Mouse (Mus musculus): Measurements from ENCODE around the gene Rita1.

Rita1 gene

GRCm38 (mm10) chr5:120627515-120628300 is 15.3 kb upstream of the Rita1 start:
- DNase-seq (ENCODE audit: low spot score in 2 of 2), result no peak

GRCm38 (mm10) chr5:120626399-120626798 is 14.0 kb upstream of the Rita1 start:
- DNase-seq (ENCODE audit: low spot score in 2 of 2), result no peak

GRCm38 (mm10) chr5:120624427-120624826 is 12.0 kb upstream of the Rita1 start:
- no peak for DNase-seq (ENCODE audit: low spot score in 2 of 2)

- DNase-seq (ENCODE audit: low spot score in 2 of 2), result no peak
Measured at GRCm38 (mm10) chr5:120622198-120622851, 9.9 kb upstream of the Rita1 start.

- DNase-seq (ENCODE audit: low spot score in 2 of 2), result no peak
Measured at GRCm38 (mm10) chr5:120621846-120622197, 9.4 kb upstream of the Rita1 start.

GRCm38 (mm10) chr5:120621078-120621765 is 8.8 kb upstream of the Rita1 start:
- no peak for DNase-seq (ENCODE audit: low spot score in 2 of 2)

- peak; percentile 57 to 66 for DNase-seq (ENCODE audit: low spot score in 2 of 2)
Measured at GRCm38 (mm10) chr5:120620375-120621077, 8.1 kb upstream of the Rita1 start.

DNA sequence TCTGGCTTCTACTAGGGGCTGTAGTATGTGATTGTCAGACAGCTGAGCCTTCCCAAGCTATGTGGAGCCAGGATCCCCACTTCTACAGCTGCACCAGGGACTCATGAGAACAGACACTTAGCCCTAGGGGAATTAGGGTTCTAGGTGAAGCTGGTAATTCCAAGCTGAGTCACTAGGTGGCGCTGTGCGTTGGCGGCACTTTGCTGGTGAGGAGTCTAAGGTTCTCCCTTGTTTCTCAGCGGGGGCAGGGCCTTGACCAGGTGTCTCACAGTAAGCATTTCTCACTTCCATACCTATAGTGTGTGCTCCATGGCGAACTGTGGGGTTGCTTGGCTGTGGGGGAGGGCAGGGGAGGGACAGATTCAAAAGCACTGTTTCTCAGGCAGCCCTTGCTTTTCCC is 6.8 kb upstream of the Rita1 start:
- no peak for DNase-seq (ENCODE audit: low spot score in 2 of 2)

GRCm38 (mm10) chr5:120618778-120619177 is 6.4 kb upstream of the Rita1 start:
- no peak for DNase-seq (ENCODE audit: low spot score in 2 of 2)

GRCm38 (mm10) chr5:120615903-120616302 is 3.5 kb upstream of the Rita1 start:
- DNase-seq (ENCODE audit: low spot score in 2 of 2), result no peak

DNA sequence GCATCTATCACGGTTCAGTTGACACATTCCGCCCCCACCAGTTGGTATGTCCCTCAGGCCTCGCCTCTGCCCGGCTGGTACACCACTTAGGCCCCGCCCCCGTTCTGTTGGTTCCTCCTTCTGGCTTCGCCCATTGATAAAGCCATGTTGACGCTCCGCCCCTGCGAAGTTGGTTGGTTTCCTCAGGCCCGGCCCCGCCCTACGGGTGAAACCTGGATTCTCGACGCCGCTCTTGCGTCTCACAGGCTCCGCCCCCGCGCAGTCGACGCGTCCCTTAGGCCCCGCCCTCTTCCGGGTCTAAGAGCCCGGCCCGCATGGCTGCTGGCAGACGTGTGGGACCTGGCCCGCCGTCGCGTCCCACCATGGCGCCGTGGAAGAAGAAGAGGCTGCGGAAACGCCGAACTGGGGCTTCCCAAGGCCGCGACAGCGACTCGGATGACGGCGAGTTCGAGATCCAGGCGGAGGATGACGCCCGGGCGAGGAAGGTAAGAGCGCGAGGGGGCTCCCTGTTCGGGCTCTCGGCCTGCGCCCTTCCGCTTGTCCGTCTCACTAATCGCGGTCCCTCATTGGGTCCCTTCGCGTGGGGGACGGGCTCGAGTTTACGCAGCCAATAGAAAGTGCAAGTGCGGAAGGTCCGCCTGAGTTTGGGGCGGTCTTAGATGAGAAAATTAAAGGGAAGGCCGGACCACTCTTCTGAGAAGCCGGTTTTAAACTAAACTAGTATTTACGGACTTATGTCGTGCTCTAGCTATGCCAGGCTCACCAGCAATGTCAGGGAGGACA is 624 bp upstream of the Rita1 start:
- DNase-seq (ENCODE audit: low spot score in 2 of 2), result peak; percentile 100

GRCm38 (mm10) chr5:120611416-120611815 is 973 bp downstream of the Rita1 start:
- no peak for DNase-seq (ENCODE audit: low spot score in 2 of 2)

DNA sequence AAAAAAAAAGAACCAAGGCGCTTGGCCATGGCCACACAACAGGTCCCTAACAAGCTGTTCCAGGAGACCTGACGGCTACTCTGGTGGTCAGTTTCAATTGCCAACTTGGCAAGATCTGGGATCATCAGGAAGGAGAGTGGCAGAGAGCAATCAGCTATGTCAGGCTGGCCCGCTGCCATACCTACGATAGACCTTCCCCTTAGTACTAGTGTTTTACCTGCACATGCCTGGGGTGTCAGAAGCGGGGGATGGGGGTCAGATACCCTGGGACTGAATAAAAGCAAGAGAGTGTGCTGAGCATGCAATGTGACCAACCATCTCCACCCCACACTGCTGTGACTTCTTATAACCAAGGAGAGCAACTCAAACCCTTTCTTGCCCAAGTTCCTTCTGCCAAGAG is 1.5 kb downstream of the Rita1 start:
- DNase-seq (ENCODE audit: low spot score in 2 of 2), result no peak

GRCm38 (mm10) chr5:120609246-120609775 is 3.1 kb downstream of the Rita1 start:
- no peak for DNase-seq (ENCODE audit: low spot score in 2 of 2)

- no peak for DNase-seq (ENCODE audit: low spot score in 2 of 2)
Measured at GRCm38 (mm10) chr5:120607335-120607734, 5.1 kb downstream of the Rita1 start.

- no peak for DNase-seq (ENCODE audit: low spot score in 2 of 2)
Measured at GRCm38 (mm10) chr5:120606590-120607200, 5.7 kb downstream of the Rita1 start.

DNA sequence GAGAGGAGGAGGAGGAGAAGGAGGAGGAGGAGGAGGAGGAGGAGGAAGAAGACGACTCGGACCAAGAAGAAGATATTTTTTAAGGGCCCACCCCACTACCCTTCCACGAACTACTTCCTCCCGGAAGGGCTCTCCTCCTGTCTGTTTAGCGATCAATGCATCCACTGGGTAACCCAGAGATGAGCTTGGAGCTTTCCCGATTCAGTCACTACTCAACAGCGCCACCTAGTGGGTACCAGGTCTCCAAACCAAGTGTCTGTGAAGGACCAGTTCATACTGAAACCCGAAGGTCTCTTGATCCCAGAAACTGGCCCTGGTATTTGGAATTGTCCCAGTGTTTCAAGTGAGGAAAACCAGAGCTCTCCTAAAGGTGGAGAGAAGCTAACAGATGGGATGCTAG is 6.7 kb downstream of the Rita1 start:
- DNase-seq (ENCODE audit: low spot score in 2 of 2), result peak; percentile 71 to 86

- DNase-seq (ENCODE audit: low spot score in 2 of 2), result no peak
Measured at GRCm38 (mm10) chr5:120605241-120605661, 7.1 kb downstream of the Rita1 start.

DNA sequence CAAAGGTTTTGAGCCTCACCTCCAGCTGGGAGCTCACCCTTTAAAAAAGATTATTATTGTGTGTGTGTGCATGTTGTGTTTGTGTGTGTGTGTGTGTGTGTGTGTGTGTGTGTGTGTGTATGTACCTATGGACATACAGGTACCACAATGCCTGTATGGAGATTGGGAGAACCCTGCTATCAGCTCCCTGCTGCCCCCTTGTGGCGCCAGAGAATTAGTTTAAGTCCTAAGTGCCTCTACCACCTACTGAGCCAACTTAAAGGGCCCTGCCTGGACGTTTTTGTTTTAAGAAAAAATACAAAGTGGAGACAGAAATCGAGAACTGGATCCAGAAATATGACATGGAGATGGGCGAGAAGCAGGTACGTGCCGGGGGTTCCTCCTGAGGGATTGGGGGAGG is 7.5 kb downstream of the Rita1 start:
- DNase-seq (ENCODE audit: low spot score in 2 of 2), result peak; percentile 55 to 74

- DNase-seq (ENCODE audit: low spot score in 2 of 2), result no peak
Measured at GRCm38 (mm10) chr5:120603515-120603914, 8.9 kb downstream of the Rita1 start.

- DNase-seq (ENCODE audit: low spot score in 2 of 2), result no peak
Measured at GRCm38 (mm10) chr5:120602210-120602609, 10.2 kb downstream of the Rita1 start.
